Mouse (Mus musculus) MEL (cell line): ENCODE results near the gene Hexdc. TPM values are rescaled to one million over a fixed set of nuclear protein-coding genes. Genes with fewer than 3 reads are reported as not detected.

Experiments
- DNase-seq: peaks from one replicate; pipeline ENCODE4 v3.0.0; 2011; ENCODE audit warnings: low read depth, low spot score
- H3K27ac ChIP-seq: 2 replicates; pipeline ENCODE4 v1.5.1; 2012; ENCODE audit warnings: low read depth, mild to moderate bottlenecking, control low read depth, low read length, moderate library complexity; ENCODE audit not compliant: control insufficient read depth
- H3K27me3 ChIP-seq, 2 experiments: fragments of 150-350 bp in 1 of 2; sonication (generic) in 1 of 2; 2 replicates each; pipeline ENCODE4 v1.6.1; 2012; ENCODE audit warnings: low read length in 2 of 2, mild to moderate bottlenecking in 2 of 2, improper control_type of control experiment in 1 of 2, moderate library complexity in 1 of 2; ENCODE audit not compliant: insufficient read depth in 2 of 2, control insufficient read depth in 1 of 2
- H3K36me3 ChIP-seq, 2 experiments: 2 replicates each; pipeline ENCODE4 v1.6.1; 2012 to 2014; ENCODE audit warnings: low read length in 2 of 2, improper control_type of control experiment in 1 of 2, inconsistent platforms in 1 of 2, mild to moderate bottlenecking in 1 of 2; ENCODE audit not compliant: insufficient read depth in 2 of 2, control insufficient read depth in 1 of 2
- H3K4me1 ChIP-seq, 2 experiments: fragments of 150-350 bp in 1 of 2; sonication (generic) in 1 of 2; 2 replicates each; pipeline ENCODE4 v1.6.1; 2012; ENCODE audit warnings: low read length in 2 of 2, improper control_type of control experiment in 1 of 2, mild to moderate bottlenecking in 1 of 2; ENCODE audit not compliant: insufficient read depth in 2 of 2, control insufficient read depth in 1 of 2
- H3K4me3 ChIP-seq, 2 experiments: fragments of 150-350 bp in 1 of 2; sonication (generic) in 1 of 2; 2 replicates each; pipeline ENCODE4 v1.5.1; 2012; ENCODE audit warnings: low read depth in 2 of 2, low read length in 2 of 2, mild to moderate bottlenecking in 2 of 2, moderate library complexity in 2 of 2, control low read depth in 1 of 2, improper control_type of control experiment in 1 of 2; ENCODE audit not compliant: control insufficient read depth in 1 of 2, insufficient read depth in 1 of 2
- H3K79me2 ChIP-seq: 2 replicates; pipeline ENCODE4 v1.6.1; 2012; ENCODE audit warnings: mild to moderate bottlenecking, low read length, moderate library complexity; ENCODE audit not compliant: control insufficient read depth, poor library complexity, insufficient read depth
- H3K9ac ChIP-seq: 2 replicates; pipeline ENCODE4 v1.6.1; 2012; ENCODE audit warnings: low read depth, mild to moderate bottlenecking, control low read depth, low read length, moderate library complexity; ENCODE audit not compliant: control insufficient read depth, poor library complexity, severe bottlenecking
- H3K9me3 ChIP-seq: fragments of 150-350 bp; sonication (generic); replicated peaks from 2 replicates; pipeline ENCODE4 v1.6.1; 2012; ENCODE audit warnings: mild to moderate bottlenecking, low read length, improper control_type of control experiment, moderate library complexity; ENCODE audit not compliant: insufficient read depth
- BHLHE40 ChIP-seq: IDR thresholded peaks from 2 replicates; pipeline ENCODE4 v1.6.1; 2012; ENCODE audit warnings: low read depth, mild to moderate bottlenecking, inconsistent platforms, low read length, improper control_type of control experiment, borderline replicate concordance
- CHD1 ChIP-seq: IDR thresholded peaks from 2 replicates; pipeline ENCODE4 v1.6.1; 2012; ENCODE audit warnings: low read depth, mild to moderate bottlenecking, inconsistent platforms, low read length, improper control_type of control experiment
- E2F4 ChIP-seq: IDR thresholded peaks from 2 replicates; pipeline ENCODE4 v1.6.1; 2011; ENCODE audit warnings: low read depth, low read length, improper control_type of control experiment, borderline replicate concordance
- HCFC1 ChIP-seq: IDR thresholded peaks from 2 replicates; pipeline ENCODE4 v1.6.1; 2012; ENCODE audit warnings: low read depth, mild to moderate bottlenecking, inconsistent platforms, low read length, improper control_type of control experiment, moderate library complexity
- JUND ChIP-seq: IDR thresholded peaks from 2 replicates; pipeline ENCODE4 v1.6.1; 2011; ENCODE audit warnings: low read depth, mild to moderate bottlenecking, improper control_type of control experiment, low read length
- MAX ChIP-seq: IDR thresholded peaks from 2 replicates; pipeline ENCODE4 v1.6.1; 2011; ENCODE audit warnings: low read length, improper control_type of control experiment
- MAZ ChIP-seq: IDR thresholded peaks from 2 replicates; pipeline ENCODE4 v1.6.1; 2012; ENCODE audit warnings: low read depth, mild to moderate bottlenecking, inconsistent platforms, low read length, improper control_type of control experiment
- MEF2A ChIP-seq: IDR thresholded peaks from 2 replicates; pipeline ENCODE4 v1.6.1; 2014; ENCODE audit warnings: low read depth, mild to moderate bottlenecking, inconsistent platforms, low read length, improper control_type of control experiment; ENCODE audit not compliant: poor library complexity, insufficient replicate concordance, severe bottlenecking; ENCODE audit errors: extremely low read depth
- POLR2AphosphoS5 ChIP-seq: IDR thresholded peaks from 2 replicates; pipeline ENCODE4 v1.6.1; 2012; ENCODE audit warnings: low read depth, borderline replicate concordance, mild to moderate bottlenecking, inconsistent platforms, low read length, moderate library complexity, mixed read lengths
- RCOR1 ChIP-seq: IDR thresholded peaks from 2 replicates; pipeline ENCODE4 v1.6.1; 2012; ENCODE audit warnings: low read depth, mild to moderate bottlenecking, inconsistent platforms, low read length, improper control_type of control experiment
- TBP ChIP-seq: IDR thresholded peaks from 2 replicates; pipeline ENCODE4 v1.8.0; 2011; ENCODE audit warnings: low read depth, low read length, improper control_type of control experiment
- TCF12 ChIP-seq: IDR thresholded peaks from 2 replicates; pipeline ENCODE4 v1.6.1; 2014; ENCODE audit warnings: low read depth, mild to moderate bottlenecking, inconsistent platforms, low read length, improper control_type of control experiment, moderate library complexity
- polyA plus RNA-seq, 2 experiments: library from polyadenylated mRNA; stranded (reverse) in 1 of 2; unstranded in 1 of 2; fragments of >175 nt in 1 of 2; fragments of >200 nt in 1 of 2; gene quantifications; 2 replicates each; pipeline versions ENCODE4 v1.2.1 to v1.2.4; 2012; ENCODE audit warnings: low replicate concordance in 2 of 2, low read depth in 1 of 2; ENCODE audit not compliant: insufficient read length in 2 of 2, insufficient read depth in 1 of 2, missing spikeins in 1 of 2
- total RNA-seq: library from RNA; depleted of rRNA; stranded (reverse); fragments of 300-350 nt; gene quantifications from 2 replicates; pipeline ENCODE4 v1.2.3, GENCODE M21; 2012

The Hexdc gene
- total and polyA plus RNA-seq, 3 experiments: 7.1 to 9.0 TPM; not detected in 1

DNA sequence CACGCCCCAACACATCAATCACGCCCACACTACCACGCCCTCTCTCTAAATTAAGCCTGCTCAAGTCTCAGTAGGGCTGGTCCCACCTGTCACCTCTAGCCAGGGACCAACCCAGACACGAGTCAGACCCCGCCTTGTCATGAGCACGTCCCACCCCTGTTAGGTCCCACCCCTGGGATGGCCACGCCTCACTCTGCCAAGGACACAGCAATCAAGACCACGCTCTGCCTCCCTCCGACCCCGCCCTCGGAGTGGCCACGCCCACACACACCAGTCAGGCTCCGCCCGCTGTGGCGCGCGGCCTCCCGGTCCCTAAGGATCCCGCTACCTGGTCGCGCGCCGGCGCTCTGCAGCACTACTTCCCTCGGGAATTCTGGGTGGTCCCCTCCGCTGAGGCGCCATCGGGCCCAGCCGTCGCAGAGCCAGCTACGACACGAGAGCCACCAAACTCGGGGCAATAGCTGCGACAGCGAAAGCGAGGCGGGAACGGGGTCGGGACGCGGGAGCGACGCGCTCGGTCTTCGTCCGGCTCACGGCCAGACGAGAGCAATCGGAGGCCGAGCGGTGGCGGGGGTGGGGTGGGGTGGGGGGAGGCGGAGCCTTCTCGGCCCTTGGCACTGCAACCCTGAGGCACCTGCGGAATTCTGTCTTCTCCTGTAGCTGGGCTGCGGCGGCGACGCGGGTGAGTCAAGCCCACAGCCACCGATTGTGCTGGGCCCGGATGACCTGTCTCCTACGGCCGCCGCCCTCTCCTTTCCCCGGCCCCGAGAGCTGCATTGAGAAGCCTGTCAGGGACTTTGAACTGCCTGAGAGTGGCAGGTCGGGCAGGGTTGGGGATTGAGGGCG, at the start of gene Hexdc, which contains the start of gene Ogfod3 (continued):
- TF ChIP-seq MEF2A: no peak

DNA sequence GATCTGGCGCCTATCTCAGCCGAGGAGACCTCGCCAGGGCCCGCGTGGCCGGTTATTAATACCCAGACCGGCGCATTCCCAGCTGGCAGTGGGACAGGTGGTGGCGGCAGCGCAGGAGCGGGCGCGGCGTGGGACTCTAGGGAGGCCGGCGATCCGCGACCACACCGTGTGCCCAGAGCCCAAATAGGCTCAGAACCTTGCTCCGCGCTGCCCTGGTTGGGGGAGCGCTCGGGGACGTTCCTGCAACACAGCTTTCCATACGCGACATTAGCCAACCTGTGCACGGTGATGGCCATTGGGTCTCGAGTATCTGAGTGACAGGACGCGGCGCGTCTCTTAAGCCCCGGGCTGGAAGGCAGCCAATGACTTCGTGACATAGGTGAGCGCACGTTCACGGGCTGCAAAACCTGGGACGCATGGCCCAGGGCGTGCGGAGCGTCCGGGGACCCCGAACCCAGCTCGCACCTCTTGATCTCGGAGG, 47.8 kb upstream of the Hexdc start:
- H3K4me1 ChIP-seq: no peaks in the 10 kb centered on the region
- H3K27ac ChIP-seq: no peak overlapping the region
- H3K27me3 ChIP-seq: no peaks in the 10 kb centered on the region; a peak in 1 of 4 replicates
- TF ChIP-seq MAZ (no peak), HCFC1 (no peak), E2F4 (no peak), BHLHE40 (no peak), CHD1 (no peak), POLR2AphosphoS5 (no peak), JUND (no peak), TCF12 (no peak)
- DNase-seq: no peak
- H3K79me2 ChIP-seq: no peaks in the 10 kb centered on the region
- H3K36me3 ChIP-seq: no peaks in the 10 kb centered on the region
- no peaks in the 10 kb centered on the region for H3K9me3 ChIP-seq
- H3K9ac ChIP-seq: no peak overlapping the region
- no peak overlapping the region for H3K4me3 ChIP-seq

DNA sequence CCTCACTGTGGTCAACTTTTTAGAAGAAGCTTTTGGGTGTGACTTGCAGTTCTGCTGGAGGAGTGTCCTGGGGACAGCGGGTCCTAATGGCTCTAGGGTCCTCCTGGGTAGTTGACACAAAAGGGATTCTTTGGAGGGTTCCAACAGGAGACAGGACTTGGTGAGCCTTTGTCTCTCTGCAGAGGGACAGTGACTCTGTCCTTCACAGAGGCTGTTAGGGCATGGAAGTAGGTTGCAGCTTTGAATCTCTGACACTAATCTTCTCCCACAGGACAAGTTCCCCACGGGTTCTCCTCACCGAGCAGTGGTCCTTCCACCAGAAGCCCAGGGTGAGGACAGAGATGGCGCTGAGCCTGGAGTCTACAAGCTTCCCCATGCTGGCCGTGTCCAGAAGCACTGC, 44.3 kb upstream of the Hexdc start, which contains the start of gene Uts2r:
Uts2r (plus strand) TSS at position 301 of the 400 bp plus-strand sequence.
- H3K36me3 ChIP-seq: no peaks in the 10 kb centered on the region
- DNase-seq: no peak
- no peak for TF ChIP-seq MAX
- TF ChIP-seq RCOR1: no peak
- no peak for TF ChIP-seq MEF2A
- TF ChIP-seq TBP: no peak
- TF ChIP-seq, all 39 proteins: peak for 0
- Histone ChIP-seq H3K4me3 (no peak within 1 kb of the TSS), H3K4me1 (no peaks in the 10 kb centered on the region), H3K9ac (no peak within 1 kb of the TSS), H3K9me3 (no peaks in the 10 kb centered on the region), H3K27me3 (peaks cover 1 to 5% of the 10 kb centered on the region in 2 experiments), H3K27ac (no peak within 1 kb of the TSS), H3K79me2 (no peaks in the 10 kb centered on the region)
